In genomic region chr2:122485654-122486053, GRCm38 (mm10) we compare ENCODE assay signal across 14 mouse cellular contexts. TPM values are rescaled to one million over a fixed set of nuclear protein-coding genes. Genes with fewer than 3 reads are reported as not detected.
"Had no signal": no experiment of that assay in that cellular context is flagged by ENCODE, and none has a peak within 500 bp of the region (broad histone marks: within the 10 kb centered on the region; RNA-seq: fewer than 3 reads in every experiment).

No protein-coding gene starts in this region.

RNA-seq across cellular contexts. Expression of gene Gm14085, which starts 0.9 kb away (rescaled TPM):
- total RNA-seq: layer of hippocampus, adult 18-20 months; layer of hippocampus, postnatal 14 days; left cerebral cortex, adult 8-10 months; left cerebral cortex, postnatal 14 days had no signal
- polyA plus RNA-seq: limb, embryonic 12.5 days; limb, embryonic 15.5 days; liver, embryonic 11.5 days; liver, embryonic 14.5 days; lung, embryonic 14.5 days; lung, postnatal 0 days; midbrain, embryonic 12.5 days; midbrain, embryonic 15.5 days; myocyte; neural tube, embryonic 13.5 days had no signal

RNA-seq across cellular contexts. Expression of gene Slc28a2, which starts 59.4 kb away (rescaled TPM):
- total RNA-seq: layer of hippocampus, postnatal 14 days; left cerebral cortex, postnatal 14 days had no signal
- polyA plus RNA-seq: limb, embryonic 12.5 days; midbrain, embryonic 12.5 days; midbrain, embryonic 15.5 days; myocyte had no signal
